Mouse (Mus musculus): ENCODE data around the gene Rps2.

DNA sequence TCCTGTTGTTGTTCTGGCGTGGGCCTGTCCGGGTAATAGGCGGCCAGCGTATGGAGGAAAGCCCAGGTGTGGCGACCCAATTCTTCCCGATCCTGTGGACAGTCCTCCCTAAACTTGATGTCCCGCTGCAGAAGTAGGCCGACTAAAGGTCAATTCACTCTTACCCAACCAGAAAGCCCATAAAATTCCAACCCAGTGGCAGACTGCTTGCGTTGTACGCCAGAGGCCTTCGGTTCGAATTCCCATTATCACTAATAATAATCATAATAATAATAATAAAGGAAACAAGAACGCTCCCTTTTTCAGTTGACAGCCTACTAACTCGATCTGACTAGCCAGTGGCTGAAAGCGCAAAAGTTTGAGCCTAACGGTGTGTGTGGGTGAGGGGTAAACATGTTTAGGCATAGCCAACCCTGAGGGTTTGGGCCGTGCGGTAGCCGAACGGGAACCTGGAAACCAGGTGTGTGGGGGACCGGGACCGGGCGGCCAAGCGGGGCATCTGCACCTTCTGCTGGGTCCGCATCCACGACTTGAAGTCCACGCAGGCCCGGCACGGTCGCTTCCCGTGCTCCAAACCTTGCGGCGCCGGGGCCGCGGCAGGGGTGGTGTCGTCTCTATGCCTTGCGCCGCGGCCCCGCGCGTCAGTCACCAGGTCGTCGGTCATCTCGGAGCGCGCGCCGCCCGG lies 22.4 kb upstream of the Rps2 start:
- no peak for TF ChIP-seq CTCF (IDR thresholded peaks at IDR 0.05; ENCODE audit: low read depth, low read length)
- no peak for TF ChIP-seq POLR2A (IDR thresholded peaks at IDR 0.05; ENCODE audit: borderline replicate concordance, low read depth, low read length)
